Mouse (Mus musculus): ENCODE results near the gene Pml. TPM values are rescaled to one million over a fixed set of nuclear protein-coding genes. Genes with fewer than 3 reads are reported as not detected.
"Not testable (repeated sequence)": the region's sequence is repeated elsewhere in the genome, so short reads cannot be mapped to it uniquely, and the experiment has no call there.

Pml gene
- polyA plus RNA-seq, 1 experiment from 2014 or later: 13.2 TPM

DNA sequence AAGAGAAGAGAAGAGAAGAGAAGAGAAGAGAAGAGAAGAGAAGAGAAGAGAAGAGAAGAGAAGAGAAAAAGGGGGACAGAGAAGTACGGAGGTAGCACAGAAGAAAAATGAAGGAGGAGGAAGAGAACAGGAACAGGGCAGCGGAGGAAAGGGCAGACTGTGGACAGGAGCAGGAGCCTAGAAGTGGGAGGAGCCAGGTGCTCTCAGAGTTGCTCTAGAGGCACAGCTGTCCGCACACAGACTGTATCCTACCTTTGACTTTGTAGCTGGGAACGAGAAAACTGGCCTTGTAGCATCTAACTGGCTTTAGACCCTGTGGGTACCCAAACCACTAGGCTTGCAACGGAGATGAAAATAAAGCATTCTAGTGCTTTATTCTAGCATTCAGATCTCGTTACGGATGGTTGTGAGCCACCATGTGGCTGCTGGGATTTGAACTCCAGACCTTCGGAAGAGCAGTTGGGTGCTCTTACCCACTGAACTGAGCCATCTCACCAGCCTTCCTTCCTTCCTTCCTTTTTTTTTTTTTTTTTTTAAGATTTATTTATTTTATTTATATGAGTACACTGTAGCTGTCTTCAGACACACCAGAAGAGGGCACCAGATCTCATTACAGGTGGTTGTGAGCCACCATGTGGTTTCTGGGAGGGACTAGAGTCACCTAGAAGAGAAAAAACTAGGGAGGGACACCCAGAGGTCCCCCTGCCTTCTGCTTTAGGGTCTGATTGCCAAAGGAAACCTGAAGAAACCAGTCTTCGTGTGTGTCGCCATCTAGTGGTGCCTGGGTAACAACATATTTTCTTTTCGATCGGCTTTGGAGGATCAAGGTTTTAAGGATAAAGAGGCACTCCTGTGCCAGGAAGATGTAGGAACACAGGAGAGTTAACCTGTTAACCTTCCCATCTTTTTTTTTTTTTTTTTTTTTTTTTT, 19.1 kb upstream of the Pml start:
- peaks cover 6% of the 10 kb centered on the region; the same call in 1 of the 2 replicates for H3K4me1 ChIP-seq (replicated peaks)
- no peak overlapping the region for H3K4me2 ChIP-seq (replicated peaks)
- no peak for ATAC-seq
- no peak overlapping the region for H3K27ac ChIP-seq
- H3K27me3 ChIP-seq (replicated peaks): no peaks in the 10 kb centered on the region
- H3K36me3 ChIP-seq: no peaks in the 10 kb centered on the region
- H3K9me3 ChIP-seq: no peaks in the 10 kb centered on the region
- no peak overlapping the region for H3K4me3 ChIP-seq (replicated peaks)
- H3K9ac ChIP-seq: no peak overlapping the region
- WGBS: 53% methylated on average over 12 of the region's 12 CpGs

DNA sequence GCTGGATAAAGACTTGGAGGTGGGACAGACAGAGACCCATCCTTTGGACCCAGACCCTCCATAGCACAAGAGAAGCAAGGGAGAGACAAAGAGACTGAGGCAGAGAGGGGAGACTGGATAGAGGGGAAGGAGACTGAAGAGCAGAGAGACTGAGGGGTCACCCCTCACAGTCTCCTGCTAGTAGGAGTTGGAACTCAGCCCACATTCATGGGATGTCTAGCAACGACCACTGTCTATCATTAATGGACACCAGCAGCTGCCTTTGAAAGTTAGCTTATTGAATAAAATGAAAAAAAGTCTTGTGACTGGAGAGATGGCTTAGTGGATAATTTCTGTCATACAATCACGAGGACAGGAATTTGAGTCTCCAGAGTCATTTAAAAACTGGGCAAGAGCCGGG, 17.5 kb upstream of the Pml start:
- Histone ChIP-seq H3K36me3 (0 out of 2 replicates have a peak, but pooled peaks cover 5% of the 10 kb centered on the region), H3K9ac (no peak overlapping the region), H3K4me1 (replicated peaks) (peaks cover 6% of the 10 kb centered on the region; the same call in 1 of the 2 replicates), H3K9me3 (no peaks in the 10 kb centered on the region), H3K27ac (peak overlapping the region; percentile 3), H3K4me2 (replicated peaks) (no peak overlapping the region), H3K27me3 (replicated peaks) (no peaks in the 10 kb centered on the region), H3K4me3 (replicated peaks) (no peak overlapping the region)
- 58% methylated on average over 3 of the region's 3 CpGs for WGBS
- ATAC-seq: no peak

- 34% methylated on average over 4 of the region's 4 CpGs for WGBS
- no peaks in the 10 kb centered on the region for H3K9me3 ChIP-seq
- H3K27me3 ChIP-seq (replicated peaks): no peaks in the 10 kb centered on the region
- H3K27ac ChIP-seq: peak overlapping the region; percentile 3
- peaks cover 6% of the 10 kb centered on the region; the same call in 1 of the 2 replicates for H3K4me1 ChIP-seq (replicated peaks)
- H3K4me2 ChIP-seq (replicated peaks): no peak overlapping the region
- H3K9ac ChIP-seq: no peak overlapping the region
- ATAC-seq: no peak
- H3K36me3 ChIP-seq: peaks cover 8% of the 10 kb centered on the region; the same call in 1 of the 2 replicates
- no peak overlapping the region for H3K4me3 ChIP-seq (replicated peaks)
Measured at GRCm38 (mm10) chr9:58266571-58267011, 17.0 kb upstream of the Pml start.

GRCm38 (mm10) chr9:58265368-58265767, 15.8 kb upstream of the Pml start:
- 78% methylated on average over 3 of the region's 3 CpGs for WGBS
- no peak for ATAC-seq
- H3K36me3 ChIP-seq: peaks cover 12% of the 10 kb centered on the region; the same call in 1 of the 2 replicates

GRCm38 (mm10) chr9:58262507-58262906, 12.9 kb upstream of the Pml start:
- Histone ChIP-seq H3K9ac (no peak overlapping the region), H3K36me3 (peaks cover 12% of the 10 kb centered on the region; the same call in 1 of the 2 replicates), H3K4me1 (replicated peaks) (peaks cover 6% of the 10 kb centered on the region; the same call in 1 of the 2 replicates), H3K27me3 (replicated peaks) (no peaks in the 10 kb centered on the region), H3K9me3 (no peaks in the 10 kb centered on the region), H3K27ac (no peak overlapping the region), H3K4me2 (replicated peaks) (no peak overlapping the region), H3K4me3 (replicated peaks) (no peak overlapping the region)
- ATAC-seq: no peak
- WGBS: 92% methylated on average over 5 of the region's 5 CpGs

More at GRCm38 (mm10) chr9:58265368-58265767, 15.8 kb upstream of the Pml start:
- Histone ChIP-seq H3K9me3 (no peaks in the 10 kb centered on the region), H3K27ac (no peak overlapping the region), H3K9ac (no peak overlapping the region), H3K4me3 (replicated peaks) (no peak overlapping the region), H3K4me2 (replicated peaks) (no peak overlapping the region), H3K4me1 (replicated peaks) (peaks cover 6% of the 10 kb centered on the region; the same call in 1 of the 2 replicates), H3K27me3 (replicated peaks) (no peaks in the 10 kb centered on the region)

- Histone ChIP-seq H3K4me2 (replicated peaks) (no peak overlapping the region), H3K9me3 (no peaks in the 10 kb centered on the region), H3K27me3 (replicated peaks) (no peaks in the 10 kb centered on the region), H3K9ac (no peak overlapping the region), H3K27ac (no peak overlapping the region), H3K4me1 (replicated peaks) (peaks cover 3% of the 10 kb centered on the region), H3K36me3 (no peaks in the 10 kb centered on the region; the same call in 1 of the 2 replicates), H3K4me3 (replicated peaks) (no peak overlapping the region)
- 90% methylated on average over 10 of the region's 10 CpGs for WGBS
- ATAC-seq: no peak
Measured at GRCm38 (mm10) chr9:58255704-58256685, 6.4 kb upstream of the Pml start.

- Histone ChIP-seq H3K4me2 (replicated peaks) (no peak overlapping the region), H3K4me3 (replicated peaks) (no peak overlapping the region), H3K27me3 (replicated peaks) (no peaks in the 10 kb centered on the region), H3K36me3 (no peaks in the 10 kb centered on the region; the same call in 1 of the 2 replicates), H3K4me1 (replicated peaks) (peaks cover 9% of the 10 kb centered on the region), H3K27ac (no peak overlapping the region), H3K9ac (no peak overlapping the region), H3K9me3 (no peaks in the 10 kb centered on the region)
- ATAC-seq: no peak
- 53% methylated on average over 2 of the region's 2 CpGs for WGBS
Measured at GRCm38 (mm10) chr9:58255105-58255504, 5.5 kb upstream of the Pml start.

GRCm38 (mm10) chr9:58253805-58254122, 4.2 kb upstream of the Pml start:
- 70% methylated on average over 5 of the region's 5 CpGs for WGBS
- peak overlapping the region; percentile 67 for H3K4me3 ChIP-seq (replicated peaks)
- H3K4me2 ChIP-seq (replicated peaks): peak overlapping the region; percentile 83
- not testable (repeated sequence) for ATAC-seq; H3K27me3 ChIP-seq (replicated peaks); H3K9me3 ChIP-seq; H3K36me3 ChIP-seq
- H3K4me1 ChIP-seq (replicated peaks): peaks cover 13% of the 10 kb centered on the region
- peak overlapping the region; percentile 72 for H3K9ac ChIP-seq
- H3K27ac ChIP-seq: 0 out of 2 replicates have a peak overlapping the region, but pooled peaks have one; percentile 61

DNA sequence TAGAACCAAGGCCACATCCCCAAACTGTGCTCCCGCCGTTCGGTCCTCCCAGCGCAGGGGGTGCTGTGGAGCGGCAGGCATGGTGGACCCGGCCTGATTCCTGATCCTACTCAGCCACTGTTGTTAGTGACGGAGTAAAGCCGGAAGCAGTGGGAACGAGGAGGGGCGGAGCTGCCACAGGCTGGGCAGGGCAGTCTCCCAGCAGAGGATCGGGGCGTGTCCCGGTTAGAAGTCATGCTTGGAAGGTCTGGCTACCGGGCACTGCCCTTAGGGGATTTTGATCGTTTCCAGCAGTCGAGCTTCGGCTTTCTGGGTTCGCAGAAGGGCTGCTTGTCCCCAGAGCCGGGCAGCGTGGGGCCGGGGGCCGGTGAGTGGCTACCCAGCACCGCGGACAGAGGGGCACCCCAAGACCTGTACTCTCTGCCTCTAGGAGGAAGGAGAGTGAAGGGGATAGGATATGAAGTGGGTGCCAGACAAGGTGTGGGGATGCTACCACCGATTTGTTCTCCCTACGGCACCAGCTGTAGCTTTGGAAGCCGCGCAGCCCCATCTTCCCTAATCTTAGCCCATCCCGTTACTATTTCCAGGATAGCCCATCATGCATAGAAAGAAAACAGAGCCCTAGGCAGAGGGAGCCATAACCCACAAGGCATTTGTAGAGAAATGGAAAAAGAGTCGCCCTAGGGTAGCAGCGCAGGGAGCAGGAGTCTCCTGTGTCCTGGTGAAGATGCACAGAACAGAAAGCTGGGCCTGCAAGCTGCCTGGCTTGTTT, 3.6 kb upstream of the Pml start, which contains the start of gene Stoml1:
Gene Stoml1 (plus strand): TSS at position 132 of the 772 bp plus-strand sequence.
- peak within 1 kb of the TSS; percentile 83 for H3K4me2 ChIP-seq (replicated peaks)
- no peaks in the 10 kb centered on the region for H3K9me3 ChIP-seq
- no peaks in the 10 kb centered on the region for H3K27me3 ChIP-seq (replicated peaks)
- no peaks in the 10 kb centered on the region for H3K36me3 ChIP-seq
- peaks cover 13% of the 10 kb centered on the region for H3K4me1 ChIP-seq (replicated peaks)
- H3K4me3 ChIP-seq (replicated peaks): peak within 1 kb of the TSS; percentile 67
- under 1% methylated on average over 31 of the region's 31 CpGs for WGBS
- peak; percentile 97 for ATAC-seq
- peak within 1 kb of the TSS; percentile 61 for H3K27ac ChIP-seq
- peak within 1 kb of the TSS; percentile 72 for H3K9ac ChIP-seq

- not testable (repeated sequence) for ATAC-seq; H3K9me3 ChIP-seq; H3K27me3 ChIP-seq (replicated peaks); H3K9ac ChIP-seq; H3K36me3 ChIP-seq; H3K4me2 ChIP-seq (replicated peaks); H3K4me3 ChIP-seq (replicated peaks)
- H3K4me1 ChIP-seq (replicated peaks): peaks cover 21% of the 10 kb centered on the region
- H3K27ac ChIP-seq: peak overlapping the region; percentile 93; the same call in 1 of the 2 replicates
- 89% methylated on average over 1 of the region's 1 CpGs for WGBS
Measured at GRCm38 (mm10) chr9:58250730-58251129, 1.1 kb upstream of the Pml start.

DNA sequence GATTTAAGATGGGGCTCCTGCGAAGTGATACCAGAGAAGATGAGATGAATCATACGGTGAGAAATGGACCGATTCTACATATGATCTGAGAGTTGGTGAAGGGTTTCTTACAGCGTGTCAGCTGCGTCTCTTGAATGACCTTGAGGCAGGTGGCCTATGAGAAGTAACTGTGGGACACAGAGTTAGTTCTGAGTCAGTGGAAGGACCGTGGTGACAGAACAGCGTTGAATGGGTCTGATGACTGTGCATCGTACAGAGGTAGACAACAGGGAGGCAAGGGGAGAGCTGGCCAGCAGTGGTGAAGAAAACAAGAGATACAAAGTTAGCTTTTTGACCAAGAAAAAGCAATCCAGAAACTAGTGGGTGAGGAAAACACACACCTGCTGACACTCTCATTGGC, 736 bp upstream of the Pml start:
- Histone ChIP-seq H3K9me3 (no peaks in the 10 kb centered on the region), H3K4me3 (replicated peaks) (no peak overlapping the region), H3K27ac (peak overlapping the region; percentile 93), H3K4me1 (replicated peaks) (peaks cover 21% of the 10 kb centered on the region), H3K9ac (peak overlapping the region; percentile 62; the same call in 1 of the 2 replicates), H3K4me2 (replicated peaks) (peak overlapping the region; percentile 76), H3K27me3 (replicated peaks) (no peaks in the 10 kb centered on the region), H3K36me3 (no peaks in the 10 kb centered on the region)
- no peak for ATAC-seq
- WGBS: 75% methylated on average over 8 of the region's 8 CpGs

Measured in intestine, embryonic 15.5 days (tissue).